Mouse (Mus musculus) liver, adult 2 months (tissue): ENCODE results near the gene Ugcg. TPM values are rescaled to one million over a fixed set of nuclear protein-coding genes. Genes with fewer than 3 reads are reported as not detected.
A peak's percentile ranks its signal among the peaks of the same experiment; 100 is the strongest.

ENCODE experiments used
- DNase-seq: peaks from one replicate; pipeline ENCODE4 v3.0.0-alpha.2; 2011; ENCODE audit warnings: low read depth, low spot score; ENCODE audit errors: extremely low read depth
- H3K27ac ChIP-seq: fragments of 200-500 bp; replicated peaks from 2 replicates; pipeline ENCODE4 v1.5.1; 2012; ENCODE audit warnings: low read depth, mild to moderate bottlenecking, control low read depth, inconsistent platforms, low read length; ENCODE audit not compliant: insufficient read depth
- H3K27me3 ChIP-seq: fragments of 200-500 bp; 2 replicates; pipeline ENCODE4 v1.6.1; 2012; ENCODE audit warnings: mild to moderate bottlenecking, moderate library complexity, low read length, inconsistent platforms; ENCODE audit not compliant: control insufficient read depth, insufficient read depth
- H3K36me3 ChIP-seq: fragments of 200-500 bp; 2 replicates; pipeline ENCODE4 v1.6.1; 2012; ENCODE audit warnings: low read length, inconsistent platforms; ENCODE audit not compliant: control insufficient read depth, insufficient read depth
- H3K4me1 ChIP-seq: fragments of 200-500 bp; 2 replicates; pipeline ENCODE4 v1.6.1; 2011; ENCODE audit warnings: low read length; ENCODE audit not compliant: control insufficient read depth, insufficient read depth
- H3K4me3 ChIP-seq: fragments of 200-500 bp; 2 replicates; pipeline ENCODE4 v1.5.1; 2011; ENCODE audit warnings: low read depth, mild to moderate bottlenecking, control low read depth, low read length, moderate library complexity; ENCODE audit not compliant: insufficient read depth
- H3K79me2 ChIP-seq: fragments of 200-500 bp; 2 replicates; pipeline ENCODE4 v1.6.1; 2012; ENCODE audit warnings: inconsistent platforms, mild to moderate bottlenecking, low read length, moderate library complexity; ENCODE audit not compliant: control insufficient read depth, insufficient read depth
- H3K9ac ChIP-seq: fragments of 200-500 bp; 2 replicates; pipeline ENCODE4 v1.6.1; 2012; ENCODE audit warnings: low read depth, mild to moderate bottlenecking, control low read depth, inconsistent platforms, low read length
- CTCF ChIP-seq: fragments of 200-500 bp; IDR thresholded peaks from 2 replicates; pipeline ENCODE4 v1.5.1; 2011; ENCODE audit warnings: low read depth, low read length, control low read depth
- POLR2A ChIP-seq: fragments of 200-500 bp; IDR thresholded peaks from 2 replicates; pipeline ENCODE4 v1.6.1; 2011; ENCODE audit warnings: low read length, control low read depth; ENCODE audit not compliant: insufficient read depth; ENCODE audit errors: extremely low read depth
- WGBS: fragments of 180-500 bp; shearing (Covaris S2); methylation state at CpG from one replicate; pipeline ENCODE4 v1.1.7; 2018; 5-methylcytosine and 5-hydroxymethylcytosine counted together
- polyA plus RNA-seq: library from polyadenylated mRNA; depleted of rRNA; stranded (reverse); fragments of >200 nt; gene quantifications from 2 replicates; pipeline ENCODE4 v1.2.3, GENCODE M21; 2012
- total RNA-seq: library from RNA; depleted of rRNA; stranded (reverse); fragments of >200 nt; gene quantifications from 2 replicates; pipeline ENCODE4 v1.2.3, GENCODE M21; 2014

The Ugcg gene
- total and polyA plus RNA-seq, 2 experiments, result 17.1 to 25.4 TPM

DNA sequence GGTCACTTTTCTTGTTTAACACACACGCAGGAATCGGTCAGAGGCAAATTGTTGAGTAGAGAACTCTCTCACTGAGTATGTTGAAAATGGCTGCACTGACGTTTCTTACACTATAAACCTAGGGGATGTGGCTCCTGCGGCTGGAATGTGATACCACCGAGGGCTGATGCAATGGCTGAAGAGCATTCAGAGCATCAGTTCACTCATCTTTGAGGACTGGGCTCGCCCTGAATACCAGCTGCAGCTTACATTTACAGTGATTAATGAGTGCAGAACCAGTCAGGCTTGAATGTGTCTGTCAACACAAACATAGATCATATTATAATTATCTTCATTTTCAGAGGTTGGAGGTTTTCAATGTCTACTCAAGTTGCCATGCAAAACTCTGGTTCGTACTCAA lies 29.1 kb downstream of the Ugcg start:
- 88% methylated on average over 7 of the region's 7 CpGs for WGBS
- no peak overlapping the region for H3K4me3 ChIP-seq
- no peak for DNase-seq
- H3K36me3 ChIP-seq, result peaks cover 30% of the 10 kb centered on the region
- H3K27ac ChIP-seq, result peak overlapping the region; percentile 82
- no peaks in the 10 kb centered on the region for H3K79me2 ChIP-seq
- no peak for TF ChIP-seq CTCF
- no peak for TF ChIP-seq POLR2A
- H3K27me3 ChIP-seq, result no peaks in the 10 kb centered on the region
- no peak overlapping the region for H3K9ac ChIP-seq
- H3K4me1 ChIP-seq, result peaks cover 23% of the 10 kb centered on the region; the same call in 1 of the 2 replicates

DNA sequence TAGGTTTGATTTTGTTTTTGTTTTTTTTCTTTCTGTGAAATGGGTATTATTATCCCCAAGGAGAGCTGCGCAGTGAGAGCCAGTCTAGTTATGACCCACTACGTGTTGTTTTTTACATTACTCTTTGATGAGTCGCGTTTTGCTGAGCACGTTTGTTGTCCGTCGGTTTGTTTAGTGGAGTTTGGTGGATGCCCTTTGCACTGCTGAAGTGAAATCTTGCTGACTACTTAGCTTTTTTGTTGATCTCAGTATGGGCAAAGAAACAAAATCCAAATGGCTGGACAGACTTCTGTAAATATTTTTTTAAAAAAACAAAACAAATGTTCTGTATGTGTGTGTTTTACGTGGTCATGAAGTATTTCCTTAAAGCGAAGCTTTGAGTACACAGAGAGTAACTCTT lies 33.2 kb downstream of the Ugcg start:
- Histone ChIP-seq H3K4me3 (no peak overlapping the region), H3K27me3 (no peaks in the 10 kb centered on the region), H3K4me1 (peaks cover 16% of the 10 kb centered on the region; the same call in 1 of the 2 replicates), H3K9ac (no peak overlapping the region), H3K27ac (peak overlapping the region; percentile 27), H3K36me3 (peaks cover 22% of the 10 kb centered on the region), H3K79me2 (no peaks in the 10 kb centered on the region)
- DNase-seq, result peak; percentile 94
- 15% methylated on average over 9 of the region's 9 CpGs for WGBS
- TF ChIP-seq POLR2A (no peak), CTCF (no peak)

DNA sequence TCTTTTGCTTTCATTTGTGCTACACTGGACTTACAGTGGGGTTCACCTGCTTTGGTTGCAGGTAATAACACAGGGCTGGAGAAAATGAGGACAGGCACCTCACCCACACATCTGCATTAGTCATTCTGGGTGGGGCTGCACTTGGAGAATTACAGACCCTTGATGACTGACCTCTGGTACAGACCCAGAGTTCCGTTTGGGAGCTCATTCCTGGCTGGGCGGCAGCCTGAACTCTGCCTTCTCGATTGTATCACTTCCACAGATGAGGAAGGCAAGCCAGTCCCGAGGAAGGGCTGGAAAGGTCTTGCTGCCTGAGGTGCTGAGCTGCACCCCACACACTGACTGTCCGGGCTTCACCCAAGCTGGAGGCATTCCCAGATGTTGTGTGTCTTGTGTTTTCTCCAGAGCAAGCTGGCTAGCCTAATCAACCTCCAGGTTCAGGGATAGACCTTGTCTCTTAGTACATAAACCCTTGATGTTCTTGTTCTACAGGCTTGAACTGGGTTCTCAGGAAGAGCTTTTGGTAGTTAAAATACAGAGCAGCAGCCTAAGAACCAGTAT lies 34.1 kb downstream of the Ugcg start:
- Histone ChIP-seq H3K27me3 (no peaks in the 10 kb centered on the region), H3K27ac (peak overlapping the region; percentile 70), H3K4me3 (no peak overlapping the region), H3K4me1 (peaks cover 10% of the 10 kb centered on the region; the same call in 1 of the 2 replicates), H3K36me3 (peaks cover 17% of the 10 kb centered on the region), H3K79me2 (no peaks in the 10 kb centered on the region), H3K9ac (no peak overlapping the region)
- peak; percentile 83 for DNase-seq
- TF ChIP-seq POLR2A (0 out of 2 replicates have a peak, but pooled peaks have one; percentile 23), CTCF (no peak)
- 16% methylated on average over 5 of the region's 5 CpGs for WGBS

DNA sequence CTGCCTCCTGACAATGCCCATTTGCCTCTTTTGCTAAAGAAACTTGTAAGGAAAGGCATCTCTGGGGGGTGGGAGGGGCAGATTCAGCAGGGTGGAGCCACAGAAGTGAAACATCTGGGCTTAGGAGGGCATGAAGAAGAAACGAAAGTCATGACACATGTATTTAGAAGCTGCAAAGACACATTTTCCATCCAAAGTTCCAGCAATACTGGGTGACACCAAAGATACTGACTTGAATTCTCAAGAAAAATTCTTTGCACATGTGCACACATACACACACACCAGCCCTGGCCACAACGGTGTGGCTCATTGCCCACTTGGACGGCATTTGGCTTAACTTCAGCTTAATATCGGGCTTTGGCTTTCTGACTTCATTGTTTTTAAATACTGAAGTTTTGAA lies 35.8 kb downstream of the Ugcg start:
- H3K79me2 ChIP-seq, result no peaks in the 10 kb centered on the region
- no peak overlapping the region for H3K4me3 ChIP-seq
- no peak overlapping the region for H3K27ac ChIP-seq
- 65% methylated on average over 4 of the region's 4 CpGs for WGBS
- DNase-seq, result peak; percentile 33
- H3K36me3 ChIP-seq, result peaks cover 7% of the 10 kb centered on the region; the same call in 1 of the 2 replicates
- TF ChIP-seq CTCF (no peak), POLR2A (no peak)
- no peak overlapping the region for H3K9ac ChIP-seq
- no peaks in the 10 kb centered on the region for H3K27me3 ChIP-seq
- peaks cover 8% of the 10 kb centered on the region; the same call in 1 of the 2 replicates for H3K4me1 ChIP-seq

DNA sequence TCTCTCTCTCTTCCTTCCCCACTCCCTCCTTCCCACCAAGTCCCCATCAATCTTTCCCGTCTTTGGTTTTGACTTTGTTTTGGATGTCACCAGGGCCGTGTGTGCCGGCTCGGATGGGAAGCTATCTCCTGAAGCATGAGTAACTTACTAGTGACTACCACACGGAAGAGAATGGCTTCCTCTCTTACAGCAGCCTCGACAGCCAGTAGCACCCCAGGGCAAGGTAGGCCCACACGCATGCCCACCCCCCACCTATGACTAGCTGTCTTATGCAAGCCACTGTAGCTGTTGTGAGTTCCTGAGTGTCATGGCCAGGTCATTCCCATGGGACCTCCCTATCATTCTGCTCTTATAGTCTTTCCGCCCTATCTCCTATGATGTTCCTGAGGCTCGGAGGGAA lies 38.0 kb downstream of the Ugcg start:
- Histone ChIP-seq H3K4me1 (peaks cover 7% of the 10 kb centered on the region; the same call in 1 of the 2 replicates), H3K27me3 (no peaks in the 10 kb centered on the region), H3K4me3 (no peak overlapping the region), H3K9ac (no peak overlapping the region), H3K79me2 (no peaks in the 10 kb centered on the region), H3K36me3 (no peaks in the 10 kb centered on the region), H3K27ac (no peak overlapping the region)
- TF ChIP-seq POLR2A, result no peak
- TF ChIP-seq CTCF, result no peak
- WGBS, result 92% methylated on average over 9 of the region's 9 CpGs
- no peak for DNase-seq

DNA sequence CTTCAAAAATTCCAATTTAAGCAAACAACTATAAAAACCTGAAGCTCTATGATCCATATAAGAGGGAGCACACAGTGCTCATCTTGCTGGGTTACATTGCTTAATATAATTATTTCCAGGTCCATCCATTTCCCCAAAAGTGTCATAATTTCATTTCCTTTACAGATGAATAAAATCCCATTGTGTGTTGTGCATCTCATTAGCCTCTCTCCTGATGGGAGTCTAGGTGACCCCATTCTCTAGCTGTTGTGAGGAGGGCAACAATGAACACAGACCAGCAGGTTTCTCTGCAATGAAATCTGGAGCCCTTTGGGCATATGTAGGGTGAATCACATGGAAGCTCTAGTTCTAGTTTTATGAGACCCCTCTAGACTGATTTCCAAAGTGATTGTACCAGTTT lies 39.9 kb downstream of the Ugcg start:
- Histone ChIP-seq H3K27ac (no peak overlapping the region), H3K9ac (no peak overlapping the region), H3K4me3 (no peak overlapping the region), H3K4me1 (no peaks in the 10 kb centered on the region), H3K79me2 (no peaks in the 10 kb centered on the region), H3K36me3 (no peaks in the 10 kb centered on the region), H3K27me3 (no peaks in the 10 kb centered on the region)
- DNase-seq, result no peak
- TF ChIP-seq CTCF (no peak), POLR2A (no peak)
